Mouse (Mus musculus) olfactory bulb, adult 2 months (tissue): ENCODE results near the gene Thap2.

Source experiments
- CTCF ChIP-seq: fragments of 200-500 bp; IDR thresholded peaks from 2 replicates; pipeline ENCODE4 v1.5.1; 2012; ENCODE audit warnings: low read depth, mild to moderate bottlenecking, low read length, moderate library complexity; ENCODE audit not compliant: insufficient read depth
- POLR2A ChIP-seq: fragments of 200-500 bp; IDR thresholded peaks from 2 replicates; pipeline ENCODE4 v1.6.1; 2012; ENCODE audit warnings: mild to moderate bottlenecking, low read depth, low read length, moderate library complexity; ENCODE audit not compliant: insufficient read depth

- no peak for TF ChIP-seq CTCF
- TF ChIP-seq POLR2A = no peak
Observed at GRCm38 (mm10) chr10:115328514-115328913, 55.7 kb downstream of the Thap2 start.
